Mouse (Mus musculus) heart, embryonic 16.5 days (tissue): ENCODE measurements around the gene Wars2. TPM values are rescaled to one million over a fixed set of nuclear protein-coding genes. Genes with fewer than 3 reads are reported as not detected.
A peak's percentile ranks its signal among the peaks of the same experiment; 100 is the strongest.

ENCODE experiments used
- ATAC-seq: fragments of 200-750 bp; cut with Nextera tagmentation; replicated peaks from 2 replicates; pipeline ENCODE4 v1.8.0; 2017; ENCODE audit warnings: moderate number of reproducible peaks; ENCODE audit not compliant: insufficient read depth, low FRiP score; ENCODE audit errors: extremely low read depth
- H3K27ac ChIP-seq: fragments of 300-500 bp; sonication (generic); 2 replicates; pipeline ENCODE4 v1.5.1; 2014; ENCODE audit warnings: mild to moderate bottlenecking, low read length, control low read depth, moderate library complexity
- H3K27me3 ChIP-seq: fragments of 300-500 bp; sonication (generic); 2 replicates; pipeline ENCODE4 v1.6.1; 2014; ENCODE audit warnings: low read length, mixed read lengths; ENCODE audit not compliant: control insufficient read depth, insufficient read depth
- H3K36me3 ChIP-seq: fragments of 300-500 bp; sonication (generic); 2 replicates; pipeline ENCODE4 v1.6.1; 2014; ENCODE audit not compliant: control insufficient read depth, insufficient read depth
- H3K4me1 ChIP-seq: fragments of 300-500 bp; sonication (generic); 2 replicates; pipeline ENCODE4 v1.6.1; 2014; ENCODE audit warnings: low read length, mixed read lengths; ENCODE audit not compliant: control insufficient read depth, insufficient read depth
- H3K4me2 ChIP-seq: fragments of 300-500 bp; sonication (generic); 2 replicates; pipeline ENCODE4 v1.6.1; 2014; ENCODE audit warnings: low read depth, mild to moderate bottlenecking, control low read depth, low read length
- H3K4me3 ChIP-seq: fragments of 300-500 bp; sonication (generic); 2 replicates; pipeline ENCODE4 v1.5.1; 2014; ENCODE audit warnings: mild to moderate bottlenecking, control low read depth, low read length
- H3K9ac ChIP-seq: fragments of 300-500 bp; sonication (generic); 2 replicates; pipeline ENCODE4 v1.6.1; 2014; ENCODE audit warnings: low read length, control low read depth
- H3K9me3 ChIP-seq: fragments of 300-500 bp; sonication (generic); replicated peaks from 2 replicates; pipeline ENCODE4 v1.6.1; 2016; ENCODE audit warnings: low read length; ENCODE audit not compliant: control insufficient read depth
- WGBS: fragments of 180-500 bp; shearing (Covaris S2); extraction: QIAGEN DNeasy Blood & Tissue Kit; methylation state at CpG from one replicate; pipeline ENCODE4 v1.1.7; 2014; 5-methylcytosine and 5-hydroxymethylcytosine counted together
- polyA plus RNA-seq: library from polyadenylated mRNA; unstranded; fragments of >200 nt; fragmentation: Nextera tagmentation; extraction: Ambion mirVana; gene quantifications from 2 replicates; pipeline ENCODE4 v1.2.1, GENCODE M21; 2015

Wars2 gene
- 8.6 and 8.8 TPM in 2 replicates for polyA plus RNA-seq

DNA sequence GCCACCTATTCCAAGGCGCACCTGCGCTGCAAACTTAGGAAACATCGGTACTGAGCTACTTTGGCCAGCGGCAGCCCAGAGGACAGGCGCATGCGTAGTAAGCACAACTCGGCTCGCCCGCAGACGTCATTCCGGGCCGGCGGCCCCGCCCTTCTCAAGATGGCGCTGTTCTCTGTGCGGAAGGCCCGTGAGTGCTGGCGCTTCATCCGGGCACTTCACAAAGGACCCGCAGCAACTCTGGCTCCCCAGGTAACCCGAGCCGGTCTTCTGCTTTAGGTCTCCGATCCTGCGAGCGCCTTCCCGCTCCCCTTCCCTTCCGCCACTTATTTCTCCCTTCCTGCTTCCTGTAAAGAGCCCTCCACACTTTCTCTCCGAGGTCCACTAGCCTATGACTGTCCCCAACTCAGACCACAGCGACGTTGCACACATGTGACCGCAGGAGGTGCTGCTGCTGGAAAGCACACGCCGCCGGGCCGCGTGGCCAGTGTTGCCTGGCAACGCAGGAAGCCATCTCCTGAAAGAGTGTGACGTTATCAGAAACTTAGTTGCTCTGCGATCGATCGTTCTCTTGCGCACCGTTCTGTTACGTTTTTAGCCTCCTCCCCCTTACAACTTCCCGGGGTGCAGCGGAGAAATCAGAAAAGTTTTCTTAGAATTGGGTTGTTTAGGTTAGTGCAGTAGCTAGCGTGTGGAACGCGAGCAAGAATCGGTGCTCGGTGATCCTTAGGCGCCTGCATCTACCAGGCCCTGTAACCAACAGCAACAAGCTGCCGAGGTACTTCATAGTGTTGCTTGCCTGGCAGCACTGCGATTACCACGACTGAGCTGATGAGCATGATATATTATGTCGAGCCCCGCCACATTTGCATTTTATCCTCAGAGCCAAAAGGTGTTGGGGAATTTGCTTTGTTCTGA is at the start of gene Wars2:
Gene Wars2 (plus strand): TSS at position 129 of the 915 bp plus-strand sequence.
- Histone ChIP-seq H3K4me2 (peak within 1 kb of the TSS; percentile 93), H3K27me3 (no peaks in the 10 kb centered on the region), H3K9me3 (no peaks in the 10 kb centered on the region), H3K27ac (peak within 1 kb of the TSS; percentile 97), H3K4me3 (peak within 1 kb of the TSS; percentile 74), H3K4me1 (peaks cover 8% of the 10 kb centered on the region), H3K9ac (peak within 1 kb of the TSS; percentile 77), H3K36me3 (no peaks in the 10 kb centered on the region)
- WGBS, result under 1% methylated on average over 57 of the region's 57 CpGs
- peak; percentile 100 for ATAC-seq

GRCm38 (mm10) chr3:99096816-99097215 is 44.1 kb upstream of the Wars2 start:
- Histone ChIP-seq H3K36me3 (no peaks in the 10 kb centered on the region), H3K4me3 (no peak overlapping the region), H3K9me3 (no peaks in the 10 kb centered on the region), H3K27me3 (no peaks in the 10 kb centered on the region), H3K27ac (no peak overlapping the region), H3K4me2 (no peak overlapping the region), H3K4me1 (no peaks in the 10 kb centered on the region), H3K9ac (no peak overlapping the region)
- no peak for ATAC-seq
- WGBS, result 67% methylated on average over 3 of the region's 3 CpGs

GRCm38 (mm10) chr3:99110353-99111213 is 30.3 kb upstream of the Wars2 start:
- WGBS, result 50% methylated on average over 9 of the region's 9 CpGs
- H3K4me1 ChIP-seq, result no peaks in the 10 kb centered on the region
- no peaks in the 10 kb centered on the region for H3K9me3 ChIP-seq
- no peaks in the 10 kb centered on the region for H3K36me3 ChIP-seq
- no peak overlapping the region for H3K9ac ChIP-seq
- H3K4me2 ChIP-seq, result no peak overlapping the region
- H3K27me3 ChIP-seq, result no peaks in the 10 kb centered on the region
- H3K4me3 ChIP-seq, result no peak overlapping the region
- no peak overlapping the region for H3K27ac ChIP-seq
- no peak for ATAC-seq

GRCm38 (mm10) chr3:99111214-99111608 is 29.7 kb upstream of the Wars2 start:
- Histone ChIP-seq H3K9me3 (no peaks in the 10 kb centered on the region), H3K4me2 (no peak overlapping the region), H3K4me3 (no peak overlapping the region), H3K36me3 (no peaks in the 10 kb centered on the region), H3K27ac (no peak overlapping the region), H3K9ac (no peak overlapping the region), H3K4me1 (no peaks in the 10 kb centered on the region), H3K27me3 (no peaks in the 10 kb centered on the region)
- WGBS, result 75% methylated on average over 5 of the region's 5 CpGs
- ATAC-seq, result no peak

GRCm38 (mm10) chr3:99113266-99113837 is 27.5 kb upstream of the Wars2 start:
- 77% methylated on average over 7 of the region's 7 CpGs for WGBS

DNA sequence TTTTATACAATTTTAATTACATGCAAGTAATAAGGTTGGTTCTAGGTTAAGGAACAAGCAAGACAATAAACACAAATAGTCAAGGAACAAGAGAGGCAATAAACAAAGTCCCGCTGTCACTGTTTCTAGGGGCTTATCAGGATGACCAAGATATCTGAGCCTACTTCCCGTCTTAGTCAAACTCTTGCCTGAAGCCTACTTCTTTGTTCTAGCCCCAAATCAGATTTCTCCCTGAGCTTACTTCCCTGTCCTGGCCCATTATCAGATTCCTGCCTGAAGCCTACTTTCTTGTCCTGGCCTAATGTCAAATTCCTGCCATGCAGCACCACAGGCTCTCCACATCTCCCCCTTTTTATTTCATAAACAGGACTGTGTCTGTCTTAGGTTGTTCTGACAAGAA is 19.9 kb upstream of the Wars2 start:
- Histone ChIP-seq H3K36me3 (no peaks in the 10 kb centered on the region), H3K4me2 (no peak overlapping the region), H3K27ac (no peak overlapping the region), H3K4me3 (no peak overlapping the region), H3K27me3 (no peaks in the 10 kb centered on the region), H3K9me3 (no peaks in the 10 kb centered on the region), H3K4me1 (no peaks in the 10 kb centered on the region), H3K9ac (no peak overlapping the region)
- WGBS, result 42% methylated on average over 2 of the region's 2 CpGs
- no peak for ATAC-seq

More at GRCm38 (mm10) chr3:99113266-99113837, 27.5 kb upstream of the Wars2 start:
- Histone ChIP-seq H3K9ac (no peak overlapping the region), H3K27ac (no peak overlapping the region), H3K27me3 (no peaks in the 10 kb centered on the region), H3K4me1 (no peaks in the 10 kb centered on the region), H3K36me3 (no peaks in the 10 kb centered on the region), H3K4me3 (no peak overlapping the region), H3K4me2 (no peak overlapping the region), H3K9me3 (no peaks in the 10 kb centered on the region)
- ATAC-seq, result no peak

DNA sequence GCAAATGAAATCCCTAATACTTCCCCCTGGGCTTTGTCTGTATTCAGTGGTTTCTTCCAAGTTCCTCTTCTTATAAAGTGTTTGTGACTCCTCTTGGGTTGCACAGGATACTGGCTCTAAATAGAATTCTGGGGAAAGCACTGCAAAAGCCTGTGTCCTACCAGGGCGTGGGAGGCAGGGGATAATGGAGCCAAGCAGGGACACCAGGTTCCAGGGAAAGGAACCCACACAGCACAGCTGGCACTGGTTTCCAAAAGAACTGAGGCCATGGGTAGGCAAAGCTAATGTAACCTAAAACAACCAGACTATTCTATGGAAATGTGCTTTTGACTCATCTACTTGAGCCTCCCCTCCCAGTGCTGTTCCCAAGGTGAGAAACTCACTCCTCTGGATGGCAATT is 10.3 kb upstream of the Wars2 start:
- H3K4me1 ChIP-seq, result no peaks in the 10 kb centered on the region
- H3K4me3 ChIP-seq, result no peak overlapping the region
- no peaks in the 10 kb centered on the region for H3K27me3 ChIP-seq
- no peak overlapping the region for H3K27ac ChIP-seq
- H3K9ac ChIP-seq, result no peak overlapping the region
- H3K9me3 ChIP-seq, result no peaks in the 10 kb centered on the region
- no peak overlapping the region for H3K4me2 ChIP-seq
- 58% methylated on average over 1 of the region's 1 CpGs for WGBS
- no peak for ATAC-seq
- H3K36me3 ChIP-seq, result no peaks in the 10 kb centered on the region

GRCm38 (mm10) chr3:99131973-99132372 is 8.9 kb upstream of the Wars2 start:
- Histone ChIP-seq H3K36me3 (no peaks in the 10 kb centered on the region), H3K9me3 (no peaks in the 10 kb centered on the region), H3K4me3 (no peak overlapping the region), H3K27me3 (no peaks in the 10 kb centered on the region), H3K27ac (no peak overlapping the region), H3K9ac (no peak overlapping the region), H3K4me1 (no peaks in the 10 kb centered on the region), H3K4me2 (no peak overlapping the region)
- no peak for ATAC-seq
- 64% methylated on average over 4 of the region's 4 CpGs for WGBS
